ENCODE assay signal across 24 mouse cellular contexts in the genomic region with DNA sequence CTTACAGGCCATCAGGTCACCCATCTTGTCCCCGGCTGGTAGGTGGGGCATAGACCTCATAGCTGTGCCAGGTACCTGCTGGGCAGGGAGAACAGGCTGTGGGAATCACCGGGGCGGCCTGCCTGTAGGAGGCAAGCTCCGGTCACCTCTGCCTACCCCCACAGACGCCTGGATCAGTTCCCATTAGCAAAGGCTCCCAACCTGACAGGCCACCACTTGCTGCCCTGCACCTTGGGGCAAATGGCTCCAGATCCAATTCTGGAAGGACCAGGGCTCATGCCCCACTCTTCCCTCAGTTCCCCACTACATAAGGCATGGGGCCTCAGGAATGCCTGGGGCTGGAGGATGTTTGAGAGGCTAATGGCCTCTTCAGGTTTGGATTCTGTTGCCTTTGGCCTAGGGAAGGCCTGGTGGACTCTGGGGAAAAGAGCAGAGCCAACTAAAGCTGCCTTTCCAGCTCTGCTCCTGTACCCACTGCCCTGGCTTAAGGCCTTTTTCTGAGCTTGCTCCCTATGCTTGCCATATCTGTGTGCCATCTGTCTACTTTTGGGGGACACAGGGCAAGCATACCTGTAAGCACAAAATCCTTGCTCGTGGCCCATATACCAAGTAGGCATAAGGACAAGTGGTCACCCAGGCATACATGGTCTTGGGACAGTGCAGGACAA. TPM values are rescaled to one million over a fixed set of nuclear protein-coding genes. Genes with fewer than 3 reads are reported as not detected.
"Had no signal": no experiment of that assay in that cellular context is flagged by ENCODE, and none has a peak within 500 bp of the region (broad histone marks: within the 10 kb centered on the region; RNA-seq: fewer than 3 reads in every experiment).

No protein-coding gene starts in this region.

- H3K4me2 ChIP-seq: liver, embryonic 11.5 days; liver, embryonic 15.5 days; midbrain, embryonic 15.5 days had no signal

- H3K27ac ChIP-seq: kidney, postnatal 0 days; liver, embryonic 15.5 days; midbrain, embryonic 15.5 days had no signal

- H3K36me3 ChIP-seq: limb, embryonic 10.5 days; liver, embryonic 15.5 days; midbrain, embryonic 15.5 days had no signal

- H3K27me3 ChIP-seq: liver, embryonic 15.5 days; midbrain, embryonic 15.5 days had no signal

- ATAC-seq: lung, postnatal 0 days; midbrain, embryonic 15.5 days had no signal

- H3K9ac ChIP-seq: liver, embryonic 15.5 days; midbrain, embryonic 15.5 days had no signal

- H3K4me3 ChIP-seq: limb, embryonic 10.5 days; liver, embryonic 15.5 days; midbrain, embryonic 15.5 days had no signal

- DNase-seq: kidney, adult 2 months; kidney, postnatal 36 days; right cerebral cortex, adult 18-20 months; right cerebral cortex, postnatal 25 days; thymus, adult 2 months; thymus, postnatal 25 days had no signal

- H3K9me3 ChIP-seq: limb, embryonic 10.5 days; liver, embryonic 15.5 days; midbrain, embryonic 15.5 days had no signal

RNA-seq across cellular contexts. Expression of a gene that starts 43.2 kb away (rescaled TPM):
- total RNA-seq: layer of hippocampus, postnatal 14 days; monocyte, adult 5-6 weeks had no signal
- polyA plus RNA-seq: limb, embryonic 10.5 days; limb, embryonic 14.5 days; liver, embryonic 15.5 days; lung, adult 2 months; midbrain, embryonic 15.5 days; neural tube, embryonic 14.5 days; small intestine, adult 2 months; urinary bladder, adult 2 months had no signal

RNA-seq across cellular contexts. Expression of a gene that starts 47.3 kb away (rescaled TPM):
- total RNA-seq: layer of hippocampus, adult 8-10 months; layer of hippocampus, postnatal 14 days; left cerebral cortex, adult 18-20 months; left cerebral cortex, postnatal 14 days; megakaryocyte progenitor cell, adult 5-6 weeks; monocyte, adult 5-6 weeks had no signal
- polyA plus RNA-seq: stomach, embryonic 16.5 days had no signal
